Mouse (Mus musculus) spleen, adult 2 months (tissue): ENCODE data around the gene Capn15. TPM values are rescaled to one million over a fixed set of nuclear protein-coding genes. Genes with fewer than 3 reads are reported as not detected.
A peak's percentile ranks its signal among the peaks of the same experiment; 100 is the strongest.

Experiments
- DNase-seq, 2 experiments: peaks; one replicate each; pipeline versions ENCODE4 v3.0.0 to v3.0.0-alpha.2; 2012 to 2021; ENCODE audit warnings: low spot score in 2 of 2, low read depth in 1 of 2
- H3K27ac ChIP-seq: fragments of 200-500 bp; 2 replicates; pipeline ENCODE4 v1.5.1; 2012; ENCODE audit warnings: low read length, inconsistent platforms; ENCODE audit not compliant: insufficient read depth
- H3K27me3 ChIP-seq: fragments of 200-500 bp; 2 replicates; pipeline ENCODE4 v1.6.1; 2012; ENCODE audit warnings: mild to moderate bottlenecking, moderate library complexity, low read length, inconsistent platforms; ENCODE audit not compliant: control insufficient read depth, insufficient read depth
- H3K36me3 ChIP-seq: fragments of 200-500 bp; 2 replicates; pipeline ENCODE4 v1.6.1; 2012; ENCODE audit warnings: mild to moderate bottlenecking, low read length, inconsistent platforms; ENCODE audit not compliant: control insufficient read depth, insufficient read depth
- H3K4me1 ChIP-seq: fragments of 200-500 bp; 2 replicates; pipeline ENCODE4 v1.6.1; 2011; ENCODE audit warnings: inconsistent platforms; ENCODE audit not compliant: control insufficient read depth, insufficient read depth, insufficient read length
- H3K4me3 ChIP-seq: fragments of 200-500 bp; 2 replicates; pipeline ENCODE4 v1.5.1; 2011; ENCODE audit warnings: mild to moderate bottlenecking, inconsistent platforms; ENCODE audit not compliant: insufficient read depth, insufficient read length; ENCODE audit errors: extremely low read depth
- CTCF ChIP-seq: fragments of 200-500 bp; IDR thresholded peaks from 2 replicates; pipeline ENCODE4 v1.5.1; 2011; ENCODE audit warnings: mild to moderate bottlenecking, inconsistent platforms; ENCODE audit not compliant: insufficient read depth, insufficient read length, insufficient replicate concordance; ENCODE audit errors: extremely low read depth
- POLR2A ChIP-seq: fragments of 200-500 bp; IDR thresholded peaks from 2 replicates; pipeline ENCODE4 v1.6.1; 2011; ENCODE audit warnings: low read depth, low read length, inconsistent platforms
- WGBS: fragments of 180-500 bp; shearing (Covaris S2); methylation state at CpG from one replicate; pipeline ENCODE4 v1.1.7; 2018; 5-methylcytosine and 5-hydroxymethylcytosine counted together
- polyA plus RNA-seq: library from polyadenylated mRNA; depleted of rRNA; stranded (reverse); fragments of >200 nt; gene quantifications from 2 replicates; pipeline ENCODE4 v1.2.3, GENCODE M21; 2012

Capn15 gene
- polyA plus RNA-seq, 1 experiment = 35.0 TPM

DNA sequence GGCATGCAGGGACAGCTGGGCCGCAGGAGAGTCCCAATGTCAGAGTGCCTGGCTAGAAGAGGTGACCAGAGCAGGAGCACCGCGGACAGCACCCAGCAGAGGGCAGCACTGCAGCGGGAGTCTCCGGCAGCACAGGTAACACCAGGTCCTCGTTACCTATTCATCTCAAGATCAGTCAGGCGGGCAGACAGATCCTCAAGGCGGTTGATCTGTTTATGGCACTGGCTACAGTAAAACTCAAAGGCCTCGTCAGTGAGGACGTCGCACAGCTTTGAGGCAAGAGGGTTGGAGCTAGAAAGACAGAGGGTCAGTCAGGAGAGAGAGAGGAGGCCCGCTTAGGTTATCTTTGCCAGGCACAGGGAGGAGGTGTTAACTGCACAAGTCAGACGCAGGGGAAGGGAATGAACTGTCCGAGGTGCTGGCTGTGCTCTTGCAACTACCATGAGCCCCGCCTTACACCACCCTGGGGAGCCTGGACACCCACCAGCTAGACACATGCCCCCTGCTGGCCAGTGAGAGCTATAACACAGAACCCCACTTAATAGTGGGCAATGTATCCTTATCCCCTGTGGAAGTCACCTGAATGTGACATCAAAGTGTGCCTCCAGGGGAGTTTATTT, 26.4 kb upstream of the Capn15 start:
- Histone ChIP-seq H3K27me3 (no peaks in the 10 kb centered on the region), H3K4me3 (no peak overlapping the region), H3K27ac (no peak overlapping the region), H3K4me1 (no peaks in the 10 kb centered on the region), H3K36me3 (no peaks in the 10 kb centered on the region)
- TF ChIP-seq POLR2A (no peak), CTCF (peak; percentile 89)
- 10% methylated on average over 15 of the region's 15 CpGs for WGBS
- DNase-seq = peak; percentile 71 to 73

DNA sequence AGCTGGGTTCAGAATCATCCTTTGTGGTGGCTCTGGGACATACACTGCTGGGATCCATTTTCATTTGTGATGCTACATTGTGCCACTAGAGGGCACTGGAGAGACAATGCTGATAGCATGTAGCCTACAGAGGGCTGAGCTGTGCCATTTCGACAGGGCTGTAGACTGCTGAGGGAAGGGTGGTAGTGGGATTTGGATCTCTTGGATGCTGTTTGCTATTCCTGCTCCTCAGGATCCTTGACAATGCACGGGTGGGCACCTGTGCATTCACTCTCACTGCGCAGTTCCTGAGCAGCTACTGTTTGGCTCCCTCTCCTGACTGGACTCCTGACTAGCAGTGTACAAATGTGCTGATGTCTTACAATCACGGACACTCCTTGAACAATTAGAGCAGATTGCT, 23.9 kb upstream of the Capn15 start:
- peak; percentile 59 to 73 for DNase-seq
- H3K4me1 ChIP-seq = no peaks in the 10 kb centered on the region
- H3K27me3 ChIP-seq = no peaks in the 10 kb centered on the region
- H3K4me3 ChIP-seq = no peak overlapping the region
- no peak overlapping the region for H3K27ac ChIP-seq
- no peak for TF ChIP-seq POLR2A
- TF ChIP-seq CTCF = peak; percentile 45; the same call in 1 of the 2 replicates
- H3K36me3 ChIP-seq = no peaks in the 10 kb centered on the region
- 20% methylated on average over 4 of the region's 4 CpGs for WGBS

DNA sequence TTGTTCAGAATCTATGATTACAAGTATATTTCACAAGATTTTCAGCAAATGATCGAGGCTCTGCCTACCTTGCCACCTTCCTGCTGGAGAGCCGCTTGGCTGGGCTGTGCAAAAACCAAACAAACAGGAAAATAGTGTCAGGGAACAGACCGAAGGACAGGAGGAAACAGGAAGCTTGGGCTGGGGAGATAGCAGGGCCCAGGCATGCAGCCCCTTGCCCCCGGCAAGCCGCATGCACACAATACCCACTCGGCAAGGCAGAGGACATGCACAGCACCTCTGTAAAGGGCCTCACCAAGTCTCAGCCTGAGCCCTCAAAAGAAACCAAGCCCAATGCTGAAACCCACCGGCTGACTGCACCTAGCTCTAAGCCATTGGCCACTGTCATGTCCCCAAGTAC, 23.2 kb upstream of the Capn15 start:
- no peak for DNase-seq
- H3K4me3 ChIP-seq = no peak overlapping the region
- H3K4me1 ChIP-seq = no peaks in the 10 kb centered on the region
- no peaks in the 10 kb centered on the region for H3K36me3 ChIP-seq
- no peak overlapping the region for H3K27ac ChIP-seq
- WGBS = 58% methylated on average over 7 of the region's 7 CpGs
- no peaks in the 10 kb centered on the region for H3K27me3 ChIP-seq
- TF ChIP-seq CTCF = no peak
- no peak for TF ChIP-seq POLR2A

DNA sequence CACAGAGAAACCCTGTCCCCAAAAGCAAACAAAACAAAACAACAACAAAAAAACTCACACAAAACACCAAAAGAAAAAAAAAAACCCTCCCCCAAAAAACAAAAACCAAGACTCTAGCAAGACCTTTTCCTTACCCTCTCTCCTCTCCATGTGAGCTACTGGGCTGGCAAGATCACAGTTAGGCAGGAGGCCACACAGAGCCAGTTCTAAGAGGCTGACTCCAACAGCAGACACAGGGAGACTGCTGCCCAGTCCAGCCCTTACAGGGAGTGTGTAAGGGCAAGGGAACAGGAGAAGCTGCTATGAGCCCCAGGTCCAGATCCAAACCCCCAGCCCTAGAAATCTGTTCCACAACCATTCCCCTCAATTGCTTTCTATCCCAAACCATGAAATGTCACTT, 22.7 kb upstream of the Capn15 start:
- TF ChIP-seq POLR2A (no peak), CTCF (no peak)
- H3K4me3 ChIP-seq = no peak overlapping the region
- no peaks in the 10 kb centered on the region for H3K4me1 ChIP-seq
- H3K27ac ChIP-seq = no peak overlapping the region
- no peak for DNase-seq
- H3K27me3 ChIP-seq = no peaks in the 10 kb centered on the region
- H3K36me3 ChIP-seq = no peaks in the 10 kb centered on the region

DNA sequence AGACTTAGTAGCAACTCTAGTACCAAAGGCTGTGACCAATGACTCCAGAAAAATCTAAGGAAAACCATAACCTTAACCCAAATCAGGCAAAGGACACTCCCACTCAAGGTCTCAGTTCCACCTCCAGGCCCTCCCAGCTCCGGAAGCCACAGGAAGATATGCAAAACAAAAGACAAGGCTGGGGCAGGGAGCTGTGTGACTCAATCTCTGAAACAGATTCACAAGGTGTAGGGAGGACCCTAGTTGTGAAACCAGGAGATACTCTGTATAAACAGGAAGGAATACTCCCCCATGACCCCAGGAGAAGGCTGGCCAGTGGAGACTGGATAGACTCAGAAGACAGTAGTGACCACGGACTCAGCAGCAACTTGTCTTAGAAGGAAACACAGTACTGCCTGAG, 22.1 kb upstream of the Capn15 start:
- Histone ChIP-seq H3K4me3 (no peak overlapping the region), H3K36me3 (no peaks in the 10 kb centered on the region), H3K27me3 (no peaks in the 10 kb centered on the region), H3K27ac (no peak overlapping the region), H3K4me1 (no peaks in the 10 kb centered on the region)
- TF ChIP-seq POLR2A (no peak), CTCF (no peak)
- 15% methylated on average over 2 of the region's 2 CpGs for WGBS
- no peak for DNase-seq

DNA sequence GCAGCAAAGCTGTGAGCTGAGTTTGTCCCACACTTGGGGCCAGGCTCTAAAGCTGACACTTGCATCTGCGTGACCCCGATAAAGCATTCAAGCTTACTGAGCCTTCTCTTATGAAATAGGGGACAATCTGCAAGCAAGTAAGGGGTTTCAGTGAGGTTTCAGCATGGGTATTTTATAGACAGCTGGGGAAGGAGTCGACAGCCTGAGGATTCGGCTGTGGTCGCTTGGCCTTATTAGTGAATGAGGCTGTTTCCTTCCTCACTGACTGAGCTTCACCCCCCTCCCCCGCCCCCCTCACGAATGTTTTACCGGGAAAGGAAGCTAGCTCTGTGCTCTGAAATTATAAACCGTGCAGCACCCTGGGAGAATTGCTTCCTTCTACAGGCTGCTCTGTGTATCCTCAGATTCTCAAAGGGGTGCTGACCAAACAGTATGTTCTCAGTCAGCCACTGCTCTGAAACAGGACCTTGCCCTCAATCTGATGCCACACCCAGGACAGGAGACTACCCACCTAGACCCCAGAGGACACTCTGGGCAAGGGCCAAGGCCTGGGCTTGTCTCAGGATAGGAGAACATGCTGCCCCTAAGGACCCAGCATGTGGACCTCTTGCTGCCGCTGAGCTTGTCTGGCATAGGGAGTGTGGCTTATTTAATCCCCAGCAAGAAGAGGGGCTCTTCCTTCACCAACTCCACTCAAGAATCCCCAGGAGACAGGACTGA, 20.3 kb upstream of the Capn15 start:
- Histone ChIP-seq H3K27me3 (no peaks in the 10 kb centered on the region), H3K27ac (no peak overlapping the region), H3K4me1 (no peaks in the 10 kb centered on the region), H3K36me3 (no peaks in the 10 kb centered on the region), H3K4me3 (no peak overlapping the region)
- no peak for TF ChIP-seq CTCF
- no peak for TF ChIP-seq POLR2A
- WGBS = 18% methylated on average over 10 of the region's 10 CpGs
- DNase-seq = no peak

DNA sequence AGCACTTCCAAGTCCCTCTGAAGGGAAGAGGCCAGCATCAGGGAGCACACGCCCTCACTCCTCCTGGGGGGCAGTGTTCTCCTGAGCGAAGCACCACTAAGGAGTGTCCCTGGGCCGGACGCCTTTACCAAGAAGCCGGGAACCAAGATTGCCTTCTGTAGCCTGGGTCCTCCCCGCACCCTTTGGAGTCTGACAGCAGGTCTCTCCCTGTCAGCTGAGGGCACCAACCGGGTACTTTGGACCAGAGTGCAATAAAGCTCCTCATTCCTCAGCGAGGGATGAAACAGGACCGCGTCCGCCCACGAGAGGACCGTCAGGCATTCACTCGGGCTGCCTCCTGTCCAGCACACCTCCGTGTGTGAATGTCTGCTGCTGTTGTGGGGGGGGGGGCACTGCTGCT, 19.1 kb upstream of the Capn15 start:
- 93% methylated on average over 15 of the region's 15 CpGs for WGBS
- no peaks in the 10 kb centered on the region for H3K36me3 ChIP-seq
- no peak overlapping the region for H3K27ac ChIP-seq
- DNase-seq = no peak
- no peaks in the 10 kb centered on the region for H3K27me3 ChIP-seq
- H3K4me1 ChIP-seq = no peaks in the 10 kb centered on the region
- no peak overlapping the region for H3K4me3 ChIP-seq
- no peak for TF ChIP-seq POLR2A
- TF ChIP-seq CTCF = no peak
